Mouse (Mus musculus): ENCODE measurements around the gene Prl3a1. TPM values are rescaled to one million over a fixed set of nuclear protein-coding genes. Genes with fewer than 3 reads are reported as not detected.

Gene Prl3a1
- not detected in 2 replicates for polyA plus RNA-seq (2012; rRNA removed)

- no peak for DNase-seq (ENCODE audit: low read depth)
Measured at GRCm38 (mm10) chr13:27259136-27259535, at the start of gene Prl3a1. Gene Prl3a1 (plus strand): TSS chr13:27259436.

GRCm38 (mm10) chr13:27241547-27241946 lies 17.7 kb upstream of the Prl3a1 start, which contains the start of gene Prl3b1:
Gene Prl3b1 (plus strand): TSS chr13:27241847.
- no peak for DNase-seq (ENCODE audit: low read depth)

- peak; percentile 1 for DNase-seq (ENCODE audit: low read depth)
Measured at GRCm38 (mm10) chr13:27312334-27313225, 53.3 kb downstream of the Prl3a1 start, which contains the start of gene Prl6a1. Gene Prl6a1 (plus strand): TSS chr13:27312627.

Other genes starting within 250 kb of the Prl3a1 start
- not detected in 2 replicates for gene Prl, start 201.9 kb upstream of the Prl3a1 start, polyA plus RNA-seq (2012; rRNA removed)
- gene Prl3d1, start 165.2 kb upstream of the Prl3a1 start, polyA plus RNA-seq (2012; rRNA removed), result not detected in 2 replicates
- gene Prl3d2, start 137.7 kb upstream of the Prl3a1 start, polyA plus RNA-seq (2012; rRNA removed), result not detected in 2 replicates
- gene Prl3d3, start 102.6 kb upstream of the Prl3a1 start, polyA plus RNA-seq (2012; rRNA removed), result not detected in 2 replicates
- not detected in 2 replicates for gene Prl3c1, start 62.8 kb upstream of the Prl3a1 start, polyA plus RNA-seq (2012; rRNA removed)
- not detected in 2 replicates for gene Prl3b1, start 17.6 kb upstream of the Prl3a1 start, polyA plus RNA-seq (2012; rRNA removed)
- gene Prl6a1, start 53.2 kb downstream of the Prl3a1 start, polyA plus RNA-seq (2012; rRNA removed), result not detected in 2 replicates
- not detected in 2 replicates for gene Prl8a2, start 86.2 kb downstream of the Prl3a1 start, polyA plus RNA-seq (2012; rRNA removed)
- gene Prl2b1, start 131.4 kb downstream of the Prl3a1 start, polyA plus RNA-seq (2012; rRNA removed), result not detected in 2 replicates
- gene Prl8a6, start 179.3 kb downstream of the Prl3a1 start, polyA plus RNA-seq (2012; rRNA removed), result not detected in 2 replicates

Data from gonadal fat pad, adult 2 months (tissue).